14 mouse cellular contexts compared by ENCODE assay signal in genomic region chr8:69850926-69851506, GRCm38 (mm10). TPM values are rescaled to one million over a fixed set of nuclear protein-coding genes. Genes with fewer than 3 reads are reported as not detected.
DNase-seq lines count a peak whose midpoint lies in the region; ATAC-seq and TF ChIP-seq lines count a peak whose summit lies in the region.
"Had no signal": no experiment of that assay in that cellular context is flagged by ENCODE, and none has a peak within 500 bp of the region (broad histone marks: within the 10 kb centered on the region; RNA-seq: fewer than 3 reads in every experiment).

No protein-coding gene starts in this region.

- no peaks in the 10 kb centered on the region for H3K36me3 ChIP-seq in megakaryocyte, embryonic 14.5 days (replicated peaks; ENCODE audit: low read length)
- no peaks in the 10 kb centered on the region for H3K36me3 ChIP-seq in liver, embryonic 12.5 days
- H3K36me3 ChIP-seq: limb, embryonic 12.5 days had no signal

- H3K27me3 ChIP-seq in megakaryocyte, embryonic 14.5 days (replicated peaks) = peaks cover 22% of the 10 kb centered on the region
- no peaks in the 10 kb centered on the region for H3K27me3 ChIP-seq in liver, embryonic 12.5 days (replicated peaks)
- H3K27me3 ChIP-seq: CH12.LX; limb, embryonic 12.5 days; neural tube, embryonic 15.5 days had no signal

- H3K9me3 ChIP-seq in megakaryocyte, embryonic 14.5 days = peaks cover 5% of the 10 kb centered on the region; the same call in 1 of the 2 replicates
- H3K9me3 ChIP-seq in liver, embryonic 12.5 days (replicated peaks) = no peaks in the 10 kb centered on the region
- H3K9me3 ChIP-seq: neural tube, embryonic 15.5 days had no signal

- no peak for TF ChIP-seq CTCF in bone marrow, adult 2 months (IDR thresholded peaks at IDR 0.05; ENCODE audit: control insufficient read depth, insufficient read depth, low read length)

- WGBS in bone marrow, adult 2 months = 68% methylated on average over 7 of the region's 7 CpGs
- 68% methylated on average over 7 of the region's 7 CpGs for WGBS in liver, embryonic 12.5 days (ENCODE audit: insufficient replicate concordance)

- H3K27ac ChIP-seq in bone marrow, adult 2 months (ENCODE audit: control insufficient read depth, insufficient read depth, low read depth, low read length, poor library complexity) = peak overlapping the region; percentile 46
- H3K27ac ChIP-seq in liver, embryonic 12.5 days = peak overlapping the region; percentile 80
- H3K27ac ChIP-seq: limb, embryonic 12.5 days; neural tube, embryonic 15.5 days had no signal

- H3K4me2 ChIP-seq in liver, embryonic 12.5 days = peak overlapping the region; percentile 34
- H3K4me2 ChIP-seq: limb, embryonic 12.5 days; neural tube, embryonic 15.5 days had no signal

- no peak overlapping the region; the same call in 1 of the 2 replicates for H3K9ac ChIP-seq in liver, embryonic 12.5 days
- H3K9ac ChIP-seq: limb, embryonic 12.5 days; neural tube, embryonic 15.5 days had no signal

- ATAC-seq in megakaryocyte, adult 5-6 weeks (ENCODE audit: poor library complexity, severe bottlenecking) = no peak
- ATAC-seq in liver, embryonic 12.5 days = peak; percentile 87
- ATAC-seq in monocyte, adult 5-6 weeks (replicated peaks; ENCODE audit: insufficient number of reproducible peaks, low FRiP score, low TSS enrichment, poor library complexity, severe bottlenecking) = no peak
- ATAC-seq: activated CD4-positive, CD25-positive, alpha-beta regulatory T cell, adult 4 months had no signal

- peaks cover 20% of the 10 kb centered on the region for H3K4me1 ChIP-seq in megakaryocyte, embryonic 14.5 days
- H3K4me1 ChIP-seq in bone marrow, adult 2 months (ENCODE audit: control insufficient read depth, insufficient read depth, low read length) = no peaks in the 10 kb centered on the region
- H3K4me1 ChIP-seq in liver, embryonic 12.5 days = peaks cover 31% of the 10 kb centered on the region
- H3K4me1 ChIP-seq: limb, embryonic 12.5 days; neural tube, embryonic 15.5 days had no signal

- no peak for TF ChIP-seq POLR2A in bone marrow, adult 2 months (IDR thresholded peaks at IDR 0.05; ENCODE audit: borderline replicate concordance, control insufficient read depth, low read depth, low read length)

- peak overlapping the region; percentile 1 for H3K4me3 ChIP-seq in megakaryocyte, embryonic 14.5 days (replicated peaks)
- no peak overlapping the region for H3K4me3 ChIP-seq in bone marrow, adult 2 months (replicated peaks; ENCODE audit: control insufficient read depth, low read depth, low read length)
- no peak overlapping the region for H3K4me3 ChIP-seq in liver, embryonic 12.5 days
- H3K4me3 ChIP-seq: limb, embryonic 12.5 days; neural tube, embryonic 15.5 days had no signal

- no peak for DNase-seq in retina, embryonic 14.5 days (ENCODE audit: low spot score)
- DNase-seq in cerebellum, postnatal 36 days = no peak
- DNase-seq: heart, adult 18-20 months; heart, postnatal 4 days had no signal

RNA-seq across cellular contexts. Expression of gene Pbx4, which starts 18.7 kb away (rescaled TPM):
- polyA plus RNA-seq in megakaryocyte, embryonic 14.5 days (2012; ENCODE audit: insufficient read depth, low replicate concordance) = 1.7 TPM in 1 of 2 replicates, not detected in the other
- total RNA-seq in megakaryocyte, adult 5-6 weeks (2015) = 1.3 and 2.4 TPM in 2 replicates
- 0.57 and 1.9 TPM in 2 replicates for total RNA-seq in megakaryocyte, adult 5-6 weeks (2017)
- polyA plus RNA-seq in bone marrow, adult 2 months (2011; ENCODE audit: insufficient read depth, insufficient read length, low replicate concordance, missing spikeins) = 5.9 and 9.7 TPM in 2 replicates
- polyA plus RNA-seq in liver, embryonic 12.5 days (2016; fragmentation: Nextera tagmentation; extraction: Ambion mirVana) = 3.1 and 3.2 TPM in 2 replicates
- 4.5 to 11.8 TPM (median 9.7 TPM) in 3 replicates for total RNA-seq in monocyte, adult 5-6 weeks (2017)
- total RNA-seq: heart, adult 18-20 months had no signal

RNA-seq across cellular contexts. Expression of gene Lpar2, which starts 28.8 kb away (rescaled TPM):
- 0.08 TPM in 1 of 2 replicates, not detected in the other for polyA plus RNA-seq in megakaryocyte, embryonic 14.5 days (2012; ENCODE audit: insufficient read depth, low replicate concordance)
- 1.7 and 2.0 TPM in 2 replicates for total RNA-seq in megakaryocyte, adult 5-6 weeks (2015)
- 0.57 and 0.59 TPM in 2 replicates for total RNA-seq in megakaryocyte, adult 5-6 weeks (2017)
- 1.3 and 3.8 TPM in 2 replicates for polyA plus RNA-seq in bone marrow, adult 2 months (2011; ENCODE audit: insufficient read depth, insufficient read length, low replicate concordance, missing spikeins)
- polyA plus RNA-seq in liver, embryonic 12.5 days (2016; fragmentation: Nextera tagmentation; extraction: Ambion mirVana) = 0.12 and 0.20 TPM in 2 replicates
- 0.11 to 2.0 TPM (median 0.48 TPM) in 3 replicates for total RNA-seq in monocyte, adult 5-6 weeks (2017)

RNA-seq across cellular contexts. Expression of gene Cilp2, which starts 36.5 kb away (rescaled TPM):
- polyA plus RNA-seq in megakaryocyte, embryonic 14.5 days (2012; ENCODE audit: insufficient read depth, low replicate concordance) = 0.20 TPM in 1 of 2 replicates, not detected in the other
- total RNA-seq in megakaryocyte, adult 5-6 weeks (2015) = not detected in 2 replicates
- total RNA-seq in megakaryocyte, adult 5-6 weeks (2017) = not detected in 2 replicates
- polyA plus RNA-seq in bone marrow, adult 2 months (2011; ENCODE audit: insufficient read depth, insufficient read length, low replicate concordance, missing spikeins) = not detected in 2 replicates
- polyA plus RNA-seq in liver, embryonic 12.5 days (2016; fragmentation: Nextera tagmentation; extraction: Ambion mirVana) = 0.14 and 0.33 TPM in 2 replicates
- not detected in 3 replicates for total RNA-seq in monocyte, adult 5-6 weeks (2017)
- polyA plus RNA-seq: activated CD4-positive, CD25-positive, alpha-beta regulatory T cell, adult 4 months had no signal

RNA-seq across cellular contexts. Expression of gene Gmip, which starts 42.5 kb away (rescaled TPM):
- 7.0 and 14.6 TPM in 2 replicates for polyA plus RNA-seq in megakaryocyte, embryonic 14.5 days (2012; ENCODE audit: insufficient read depth, low replicate concordance)
- total RNA-seq in megakaryocyte, adult 5-6 weeks (2015) = 60.6 and 62.2 TPM in 2 replicates
- 59.3 and 82.0 TPM in 2 replicates for total RNA-seq in megakaryocyte, adult 5-6 weeks (2017)
- 45.7 and 112 TPM in 2 replicates for polyA plus RNA-seq in bone marrow, adult 2 months (2011; ENCODE audit: insufficient read depth, insufficient read length, low replicate concordance, missing spikeins)
- polyA plus RNA-seq in liver, embryonic 12.5 days (2016; fragmentation: Nextera tagmentation; extraction: Ambion mirVana) = 5.4 and 6.6 TPM in 2 replicates
- 112 to 186 TPM (median 157 TPM) in 3 replicates for total RNA-seq in monocyte, adult 5-6 weeks (2017)

RNA-seq across cellular contexts. Expression of gene Tssk6, which starts 51.0 kb away (rescaled TPM):
- polyA plus RNA-seq in megakaryocyte, embryonic 14.5 days (2012; ENCODE audit: insufficient read depth, low replicate concordance) = 1.3 and 5.3 TPM in 2 replicates
- total RNA-seq in megakaryocyte, adult 5-6 weeks (2015) = 0.27 TPM in 1 of 2 replicates, not detected in the other
- total RNA-seq in megakaryocyte, adult 5-6 weeks (2017) = 0.16 and 0.26 TPM in 2 replicates
- polyA plus RNA-seq in bone marrow, adult 2 months (2011; ENCODE audit: insufficient read depth, insufficient read length, low replicate concordance, missing spikeins) = not detected in 2 replicates
- 3.8 and 4.5 TPM in 2 replicates for polyA plus RNA-seq in liver, embryonic 12.5 days (2016; fragmentation: Nextera tagmentation; extraction: Ambion mirVana)
- total RNA-seq in monocyte, adult 5-6 weeks (2017) = 0.95 to 1.6 TPM (median 1.1 TPM) in 3 replicates
- total RNA-seq: midbrain, postnatal 0 days had no signal
- polyA plus RNA-seq: activated CD4-positive, CD25-positive, alpha-beta regulatory T cell, adult 4 months had no signal
